Mouse (Mus musculus): ENCODE measurements around the gene Mylpf. TPM values are rescaled to one million over a fixed set of nuclear protein-coding genes. Genes with fewer than 3 reads are reported as not detected.

Mylpf gene
- polyA plus RNA-seq, 2 experiments: 15.6 to 31.0 TPM

GRCm38 (mm10) chr7:127225147-127225995 is 16.7 kb downstream of the Mylpf start:
- WGBS (ENCODE audit: insufficient replicate concordance): 37% methylated on average over 11 of the region's 11 CpGs
- ATAC-seq (ENCODE audit: insufficient read depth): peak; percentile 90
- peaks cover 53 to 54% of the 10 kb centered on the region in 2 experiments for H3K4me1 ChIP-seq (replicated peaks; ENCODE audit: control insufficient read depth in 2 of 2, insufficient read depth in 2 of 2, low read length in 1 of 2)
- H3K27me3 ChIP-seq (ENCODE audit: control insufficient read depth, insufficient read depth, low read length): no peaks in the 10 kb centered on the region
- peak overlapping the region; percentile 98 for H3K27ac ChIP-seq
- peak overlapping the region; percentile 67 for H3K9ac ChIP-seq (replicated peaks)
- H3K36me3 ChIP-seq (replicated peaks; ENCODE audit: control insufficient read depth, insufficient read depth, low read depth): no peaks in the 10 kb centered on the region
- H3K9me3 ChIP-seq (ENCODE audit: control insufficient read depth, low read length): no peaks in the 10 kb centered on the region
- TF ChIP-seq EP300 (IDR thresholded peaks at IDR 0.05; ENCODE audit: low read depth): peak; percentile 88
- TF ChIP-seq CTCF (IDR thresholded peaks at IDR 0.05; ENCODE audit: low read depth): no peak
- H3K4me2 ChIP-seq (ENCODE audit: low read depth): peak overlapping the region; percentile 82
- DNase-seq (ENCODE audit: low read depth in 3 of 3, low spot score in 3 of 3): peak; percentile 75 to 83 (median 81)
- peak overlapping the region; percentile 36 to 48 for H3K4me3 ChIP-seq (ENCODE audit: insufficient read depth in 1 of 2, low read depth in 2 of 2, low read length in 2 of 2)

- peak overlapping the region; percentile 11 for H3K27ac ChIP-seq
- no peaks in the 10 kb centered on the region for H3K9me3 ChIP-seq (ENCODE audit: control insufficient read depth, low read length)
- no peaks in the 10 kb centered on the region for H3K36me3 ChIP-seq (replicated peaks; ENCODE audit: control insufficient read depth, insufficient read depth, low read depth)
- H3K4me3 ChIP-seq (ENCODE audit: insufficient read depth in 1 of 2, low read depth in 2 of 2, low read length in 2 of 2): no peak overlapping the region
- no peaks in the 10 kb centered on the region for H3K27me3 ChIP-seq (ENCODE audit: control insufficient read depth, insufficient read depth, low read length)
- H3K9ac ChIP-seq (replicated peaks): no peak overlapping the region
- DNase-seq (ENCODE audit: low read depth in 3 of 3, low spot score in 3 of 3) (peak; percentile 75 to 82 (median 77)), ATAC-seq (ENCODE audit: insufficient read depth) (peak; percentile 27; the same call in 1 of the 2 replicates)
- WGBS (ENCODE audit: insufficient replicate concordance): 43% methylated on average over 4 of the region's 4 CpGs
- H3K4me1 ChIP-seq (replicated peaks; ENCODE audit: control insufficient read depth in 2 of 2, insufficient read depth in 2 of 2, low read length in 1 of 2): peaks cover 47 to 50% of the 10 kb centered on the region in 2 experiments
- peak; percentile 94 for TF ChIP-seq CTCF (IDR thresholded peaks at IDR 0.05; ENCODE audit: low read depth)
- no peak for TF ChIP-seq EP300 (IDR thresholded peaks at IDR 0.05; ENCODE audit: low read depth)
- no peak overlapping the region for H3K4me2 ChIP-seq (ENCODE audit: low read depth)
Observed at GRCm38 (mm10) chr7:127228615-127229303, 20.1 kb downstream of the Mylpf start.

- H3K9ac ChIP-seq (replicated peaks): peak overlapping the region; percentile 92
- peaks cover 10% of the 10 kb centered on the region for H3K36me3 ChIP-seq (replicated peaks; ENCODE audit: control insufficient read depth, insufficient read depth, low read depth)
- no peak overlapping the region; the same call in 1 of the 2 replicates for H3K27ac ChIP-seq
- 42% methylated on average over 3 of the region's 3 CpGs for WGBS (ENCODE audit: insufficient replicate concordance)
- H3K4me1 ChIP-seq (replicated peaks; ENCODE audit: control insufficient read depth in 2 of 2, insufficient read depth in 2 of 2, low read length in 1 of 2): peaks cover 22 to 27% of the 10 kb centered on the region in 2 experiments
- DNase-seq (ENCODE audit: low read depth in 3 of 3, low spot score in 3 of 3) (no peak), ATAC-seq (ENCODE audit: insufficient read depth) (no peak)
- peak overlapping the region; percentile 85 for H3K4me2 ChIP-seq (ENCODE audit: low read depth)
- no peaks in the 10 kb centered on the region for H3K27me3 ChIP-seq (ENCODE audit: control insufficient read depth, insufficient read depth, low read length)
- TF ChIP-seq CTCF (IDR thresholded peaks at IDR 0.05; ENCODE audit: low read depth) (no peak), EP300 (IDR thresholded peaks at IDR 0.05; ENCODE audit: low read depth) (no peak)
- H3K9me3 ChIP-seq (ENCODE audit: control insufficient read depth, low read length): no peaks in the 10 kb centered on the region
- H3K4me3 ChIP-seq (ENCODE audit: insufficient read depth in 1 of 2, low read depth in 2 of 2, low read length in 2 of 2): peak overlapping the region; percentile 24 to 92
Observed at GRCm38 (mm10) chr7:127231376-127231775, 22.7 kb downstream of the Mylpf start.

GRCm38 (mm10) chr7:127231826-127232621 is 23.3 kb downstream of the Mylpf start:
- peaks cover 16% of the 10 kb centered on the region for H3K36me3 ChIP-seq (replicated peaks; ENCODE audit: control insufficient read depth, insufficient read depth, low read depth)
- ATAC-seq (ENCODE audit: insufficient read depth) (no peak), DNase-seq (ENCODE audit: low read depth in 3 of 3, low spot score in 3 of 3) (no peak)
- peak overlapping the region; percentile 92 for H3K9ac ChIP-seq (replicated peaks)
- H3K27me3 ChIP-seq (ENCODE audit: control insufficient read depth, insufficient read depth, low read length): no peaks in the 10 kb centered on the region
- peak overlapping the region; percentile 91 to 92 for H3K4me3 ChIP-seq (ENCODE audit: insufficient read depth in 1 of 2, low read depth in 2 of 2, low read length in 2 of 2)
- WGBS (ENCODE audit: insufficient replicate concordance): 3% methylated on average over 20 of the region's 20 CpGs
- H3K27ac ChIP-seq: peak overlapping the region; percentile 85
- H3K4me2 ChIP-seq (ENCODE audit: low read depth): peak overlapping the region; percentile 85
- TF ChIP-seq EP300 (IDR thresholded peaks at IDR 0.05; ENCODE audit: low read depth) (no peak), CTCF (IDR thresholded peaks at IDR 0.05; ENCODE audit: low read depth) (no peak)
- H3K4me1 ChIP-seq (replicated peaks; ENCODE audit: control insufficient read depth in 2 of 2, insufficient read depth in 2 of 2, low read length in 1 of 2): peaks cover 17 to 21% of the 10 kb centered on the region in 2 experiments
- no peaks in the 10 kb centered on the region for H3K9me3 ChIP-seq (ENCODE audit: control insufficient read depth, low read length)
